Mouse (Mus musculus) monocyte, adult 5-6 weeks (primary cell): ENCODE data around the gene Olfr784. TPM values are rescaled to one million over a fixed set of nuclear protein-coding genes. Genes with fewer than 3 reads are reported as not detected.
"Not testable (repeated sequence)": the region's sequence is repeated elsewhere in the genome, so short reads cannot be mapped to it uniquely, and the experiment has no call there.

ENCODE experiments used
- ATAC-seq: fragments of 153-309, 156-312 bp; replicated peaks from 2 replicates; pipeline ENCODE4 v1.8.0; 2017; ENCODE audit warnings: mild to moderate bottlenecking; ENCODE audit not compliant: low TSS enrichment, insufficient number of reproducible peaks, severe bottlenecking, poor library complexity, low FRiP score
- total RNA-seq: library from RNA; stranded (forward); fragments of 200-1000, 200-491, 200-594 nt; gene quantifications from 3 replicates; pipeline ENCODE4 v1.2.3, GENCODE M21; 2017

Olfr784 gene
- 0.19 TPM in 1 of 3 replicates, not detected in the others for total RNA-seq

GRCm38 (mm10) chr10:129383783-129384182 is at the start of gene Olfr784:
TSS of gene Olfr784 (plus strand) at chr10:129384083.
- ATAC-seq = no peak

- ATAC-seq = no peak
These were observed 35.3 kb upstream of the Olfr784 start, which contains the start of gene Olfr782 for GRCm38 (mm10) chr10:129348550-129348949. TSS of gene Olfr782 (plus strand) at chr10:129348850.

GRCm38 (mm10) chr10:129352475-129352874 is 31.4 kb upstream of the Olfr784 start:
- not testable (repeated sequence) for ATAC-seq

DNA sequence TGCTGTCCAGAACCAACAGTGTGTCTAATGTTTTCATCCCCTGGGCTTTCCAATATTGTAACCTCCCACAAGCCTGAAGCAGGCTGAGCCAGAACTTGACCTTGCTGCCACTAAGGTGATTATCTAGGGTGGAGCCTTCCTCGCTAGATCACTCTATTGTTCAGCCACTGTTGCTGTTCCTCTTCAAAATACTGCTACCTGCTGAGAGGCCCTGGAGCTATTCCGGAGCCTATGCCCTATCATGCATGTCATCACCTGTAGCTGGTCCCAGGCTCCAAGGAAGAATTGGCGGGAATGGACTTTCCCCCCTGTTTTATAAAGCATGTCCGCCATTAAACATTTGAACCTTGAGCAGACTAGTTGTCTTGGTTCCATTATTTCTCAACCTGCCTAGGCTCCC is 27.4 kb upstream of the Olfr784 start:
- ATAC-seq = not testable (repeated sequence)

- no peak for ATAC-seq
These were observed 26.6 kb upstream of the Olfr784 start for GRCm38 (mm10) chr10:129357307-129357706.

DNA sequence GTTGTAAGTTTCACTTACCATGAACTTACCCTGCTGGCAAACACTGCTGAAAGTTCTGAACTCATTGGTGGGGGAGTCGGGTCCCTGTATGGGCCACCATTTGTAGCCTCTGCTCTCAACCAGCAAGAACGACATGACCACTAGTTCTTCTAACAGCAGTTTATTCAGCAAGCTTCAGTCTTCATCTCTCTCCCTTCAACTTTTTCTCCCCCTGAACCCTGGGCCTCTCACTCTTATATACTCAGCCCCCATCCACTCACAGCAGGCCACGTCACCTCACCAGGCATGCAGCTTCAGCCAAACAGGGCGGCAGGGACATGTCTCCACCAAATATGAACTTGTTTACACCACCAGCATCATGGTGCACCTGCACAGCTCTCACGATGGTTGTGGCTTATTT is 9.8 kb upstream of the Olfr784 start:
- not testable (repeated sequence) for ATAC-seq

DNA sequence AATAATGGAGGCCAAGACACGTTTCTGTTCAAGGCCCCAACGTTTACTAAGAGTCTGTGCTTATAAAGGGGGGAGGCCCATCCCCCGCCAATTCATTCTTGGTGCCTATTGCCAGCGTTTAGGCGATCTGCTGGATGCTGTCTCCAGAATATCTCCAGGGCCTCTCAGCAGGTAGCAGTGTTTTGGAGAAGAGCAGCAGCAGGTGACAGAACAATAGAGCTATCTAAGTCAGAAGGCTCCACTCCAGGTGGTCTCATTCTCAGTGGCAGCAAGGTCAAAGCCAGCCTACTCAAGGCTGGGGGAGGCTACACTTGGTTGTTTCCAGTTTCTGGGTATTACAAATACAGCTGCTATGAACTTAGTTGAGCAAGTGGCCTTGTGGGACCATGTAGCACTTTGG is 17.0 kb downstream of the Olfr784 start:
- ATAC-seq = no peak

GRCm38 (mm10) chr10:129405126-129405525 is 21.2 kb downstream of the Olfr784 start, which contains the start of gene Olfr785:
TSS of gene Olfr785 (plus strand) at chr10:129405426.
- ATAC-seq = no peak

DNA sequence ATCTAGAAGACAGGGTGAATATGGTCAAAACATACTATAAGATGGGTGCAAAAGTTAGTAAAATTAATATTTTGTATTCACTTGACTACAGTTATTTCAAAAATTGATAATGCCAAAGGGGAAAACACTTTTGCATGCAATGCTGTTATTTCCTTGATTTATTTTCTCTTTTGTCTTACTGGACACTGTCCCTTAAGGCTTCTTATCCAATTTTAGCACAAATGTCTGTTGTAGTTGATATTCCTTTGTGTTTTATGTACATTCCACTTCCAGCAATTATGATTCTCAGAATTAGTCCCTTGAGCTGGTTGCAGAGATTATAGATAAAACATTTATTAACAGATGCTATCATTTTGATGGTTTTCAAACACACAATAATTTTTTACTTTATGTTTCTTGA is 43.1 kb downstream of the Olfr784 start, which contains the start of gene Olfr786:
Gene Olfr786, plus strand, starts transcription at position 301 of the 400 bp plus-strand sequence.
- ATAC-seq = no peak

Other genes with a start within 250 kb of the Olfr784 start
- gene Olfr770, start 245.1 kb upstream of the Olfr784 start, total RNA-seq = not detected in 3 replicates
- not detected in 3 replicates for gene Olfr771, start 219.3 kb upstream of the Olfr784 start, total RNA-seq
- not detected in 3 replicates for gene Olfr772, start 206.2 kb upstream of the Olfr784 start, total RNA-seq
- gene Olfr773, start 196.7 kb upstream of the Olfr784 start, total RNA-seq = not detected in 3 replicates
- gene Olfr774, start 147.9 kb upstream of the Olfr784 start, total RNA-seq = not detected in 3 replicates
- gene Olfr775, start 135.7 kb upstream of the Olfr784 start, total RNA-seq = not detected in 3 replicates
- not detected in 3 replicates for gene Olfr776, start 125.0 kb upstream of the Olfr784 start, total RNA-seq
- not detected in 3 replicates for gene Olfr777, start 112.6 kb upstream of the Olfr784 start, total RNA-seq
- not detected in 3 replicates for gene Olfr780, start 66.0 kb upstream of the Olfr784 start, total RNA-seq
- not detected in 3 replicates for gene Olfr781, start 55.2 kb upstream of the Olfr784 start, total RNA-seq
- gene Olfr782, start 35.2 kb upstream of the Olfr784 start, total RNA-seq = not detected in 3 replicates
- gene Olfr785, start 21.3 kb downstream of the Olfr784 start, total RNA-seq = not detected in 3 replicates
- gene Olfr786, start 43.2 kb downstream of the Olfr784 start, total RNA-seq = not detected in 3 replicates
- not detected in 3 replicates for gene Olfr787, start 77.8 kb downstream of the Olfr784 start, total RNA-seq
- gene Olfr788, start 86.9 kb downstream of the Olfr784 start, total RNA-seq = not detected in 3 replicates
- gene Olfr789, start 100.7 kb downstream of the Olfr784 start, total RNA-seq = not detected in 3 replicates
- gene Olfr790, start 114.4 kb downstream of the Olfr784 start, total RNA-seq = not detected in 3 replicates
- gene Olfr791, start 137.7 kb downstream of the Olfr784 start, total RNA-seq = not detected in 3 replicates
- gene Olfr792, start 155.1 kb downstream of the Olfr784 start, total RNA-seq = not detected in 3 replicates
- 0.10 TPM in 1 of 3 replicates, not detected in the others for gene Olfr794, start 183.6 kb downstream of the Olfr784 start, total RNA-seq
- gene Olfr796, start 228.5 kb downstream of the Olfr784 start, total RNA-seq = not detected in 3 replicates
- not detected in 3 replicates for gene Olfr798, start 243.9 kb downstream of the Olfr784 start, total RNA-seq